Mouse (Mus musculus) retina, postnatal 7 days (tissue): ENCODE results near the gene Prpf39.

Experiments
- DNase-seq: peaks from one replicate; pipeline ENCODE4 v3.0.0-alpha.2; 2012; ENCODE audit warnings: low read depth, low spot score

Prpf39 gene

DNA sequence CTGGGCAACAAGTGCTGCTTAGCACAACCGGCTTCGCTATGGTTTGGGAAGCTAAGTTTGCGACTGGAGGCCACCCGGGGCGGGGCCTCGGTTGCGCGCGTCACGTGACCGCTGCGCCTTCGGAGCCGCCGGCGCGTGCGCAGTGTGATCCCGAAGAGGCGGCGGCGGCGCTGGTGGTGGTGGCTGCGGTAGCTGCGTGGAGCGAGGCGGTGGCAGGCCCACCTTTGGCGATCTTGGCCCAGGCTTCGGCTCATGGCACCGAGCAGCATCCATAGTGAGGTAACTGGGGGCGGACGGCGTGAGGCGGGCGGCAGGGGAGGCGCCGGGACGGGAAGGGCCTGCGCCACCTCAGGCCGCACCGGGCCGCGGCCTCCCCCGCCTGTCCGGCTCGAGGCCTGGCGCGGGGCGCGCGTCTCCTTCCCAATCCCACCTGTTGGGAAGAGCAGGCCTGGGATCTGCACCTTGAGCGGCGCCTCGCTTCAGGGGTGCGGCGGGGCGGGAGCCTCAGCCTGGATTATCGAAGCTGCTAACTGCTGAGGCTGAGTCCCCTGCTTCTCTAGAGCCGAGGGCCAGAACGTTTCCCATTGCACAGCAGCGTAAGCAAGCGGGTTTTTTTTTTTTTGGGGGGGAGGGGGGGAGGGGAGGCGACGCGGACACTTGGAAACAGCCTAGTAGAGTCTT is at the start of gene Prpf39:
TSS of gene Prpf39 (plus strand) at position 144 of the 681 bp plus-strand sequence.
- peak; percentile 73 for DNase-seq

DNA sequence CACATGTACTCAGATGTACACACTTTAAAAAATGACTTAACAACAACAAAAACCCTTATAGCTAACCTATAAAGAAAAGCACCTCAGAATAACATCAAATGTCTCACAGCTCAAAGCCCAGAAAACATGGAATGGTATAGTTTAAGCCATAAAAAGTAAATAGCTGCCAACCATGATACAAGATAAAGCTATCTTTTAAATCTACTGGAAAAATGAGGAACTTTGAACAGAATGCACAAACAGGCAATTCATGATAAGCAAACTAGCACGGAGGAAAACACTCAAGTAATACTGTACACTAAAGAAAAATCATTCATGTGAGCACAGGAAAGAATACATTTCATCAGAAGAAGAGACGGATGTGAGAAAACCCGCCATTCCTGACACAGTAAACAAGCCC is 28.4 kb upstream of the Prpf39 start:
- no peak for DNase-seq

DNA sequence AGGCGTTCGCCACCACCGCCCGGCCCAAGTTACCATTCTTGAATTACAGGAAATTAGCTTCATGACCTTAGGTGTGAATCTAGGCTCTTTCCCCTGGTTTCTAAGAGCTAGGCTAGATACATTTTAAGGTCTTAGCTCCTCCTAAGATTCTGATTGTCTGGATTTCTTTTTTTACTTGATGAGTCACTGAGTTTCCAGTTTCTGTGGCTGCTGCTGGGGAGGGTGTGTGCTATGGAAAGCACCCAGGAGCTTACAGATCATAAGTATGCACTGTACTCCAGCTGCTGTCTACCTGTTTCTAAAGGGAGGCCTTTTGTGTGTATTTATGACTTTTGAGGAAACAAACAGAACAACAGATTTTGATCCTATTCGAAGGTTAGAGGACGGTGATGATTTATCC is 13.3 kb upstream of the Prpf39 start:
- no peak for DNase-seq

DNA sequence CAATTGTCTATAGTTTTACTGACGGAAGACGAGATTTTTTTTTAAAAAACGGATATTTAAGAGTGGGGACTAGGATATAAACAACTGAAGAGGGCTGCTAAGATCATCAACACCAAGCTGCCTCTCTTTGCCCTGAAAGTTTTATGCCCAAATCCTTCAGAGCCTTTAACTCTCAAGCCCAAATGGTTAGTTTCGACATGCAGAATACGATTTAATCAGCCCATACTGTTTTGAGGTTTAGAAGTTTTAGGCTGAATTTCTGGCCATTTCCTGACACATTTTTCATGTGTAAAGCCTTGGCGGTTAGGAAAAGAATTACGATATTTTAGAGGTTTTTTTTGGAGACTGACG is 319 bp upstream of the Prpf39 start:
- DNase-seq = no peak

DNA sequence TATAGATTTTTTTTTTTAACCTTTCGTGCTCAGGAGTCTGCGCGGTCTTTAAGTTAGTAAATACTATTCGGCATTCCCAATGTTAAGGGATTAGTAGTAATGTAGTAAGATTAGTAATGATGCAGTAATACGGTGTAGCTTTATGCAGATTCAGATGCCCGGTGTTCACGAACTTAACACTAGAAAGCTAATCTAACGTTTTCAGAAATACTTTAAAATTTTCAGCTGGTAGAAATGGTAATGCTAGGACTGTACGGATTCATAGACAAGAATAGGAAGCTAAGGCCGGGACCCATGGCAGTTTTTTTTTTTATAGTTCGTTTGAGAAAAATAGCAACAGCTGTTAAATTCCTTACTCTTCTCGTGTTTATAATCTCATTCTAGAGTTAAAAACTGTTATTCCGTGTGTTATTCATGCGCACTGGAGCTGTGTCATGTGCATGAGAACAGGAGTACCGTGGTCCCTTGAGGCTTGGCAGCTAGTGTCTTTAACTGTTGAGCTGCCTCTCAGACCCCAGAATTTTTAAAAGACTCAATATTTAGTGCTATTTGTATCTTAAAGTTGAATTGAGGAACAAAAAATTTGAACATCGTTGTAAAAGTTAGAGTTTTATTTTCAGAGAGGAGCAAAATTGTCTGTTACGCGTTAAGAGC is 886 bp downstream of the Prpf39 start:
- peak; percentile 16 for DNase-seq

DNA sequence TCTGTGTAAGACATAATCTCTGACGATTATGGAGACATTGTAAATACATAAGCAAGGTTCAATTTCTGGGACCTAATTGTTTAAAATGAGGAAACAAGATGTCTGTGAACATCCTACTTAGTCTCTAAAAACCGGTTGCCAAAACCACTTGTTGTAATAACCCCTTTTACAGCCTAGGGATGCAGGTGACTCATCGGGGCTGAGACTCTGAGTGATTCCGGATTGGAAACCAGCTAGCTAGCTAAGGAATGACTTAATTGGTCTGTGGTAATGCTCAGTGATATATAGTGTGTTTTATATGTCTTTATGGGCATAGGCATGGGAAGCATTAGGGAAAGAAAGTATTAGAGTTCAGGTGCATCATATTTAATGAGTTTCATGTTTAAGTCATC is 1.4 kb downstream of the Prpf39 start:
- no peak for DNase-seq

DNA sequence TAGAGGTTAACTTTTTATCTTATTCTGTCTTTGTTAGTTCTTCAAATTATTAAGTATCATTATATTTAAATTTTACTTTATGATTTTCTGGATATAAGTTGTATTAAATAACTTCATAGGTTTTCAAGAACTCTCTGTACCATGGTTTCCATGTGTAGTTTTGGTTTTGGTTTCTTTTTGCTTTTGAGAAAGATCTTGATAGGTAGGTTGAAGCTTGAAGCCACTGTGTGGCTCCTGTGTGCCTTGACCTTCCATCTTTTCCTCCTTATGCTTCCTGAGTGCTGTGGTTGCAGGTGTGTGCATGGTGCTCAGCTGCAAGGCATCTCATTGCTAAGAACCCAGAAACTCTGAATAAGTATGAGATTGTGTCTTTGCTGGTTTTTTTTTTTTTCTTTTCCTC is 12.7 kb downstream of the Prpf39 start:
- DNase-seq = no peak

DNA sequence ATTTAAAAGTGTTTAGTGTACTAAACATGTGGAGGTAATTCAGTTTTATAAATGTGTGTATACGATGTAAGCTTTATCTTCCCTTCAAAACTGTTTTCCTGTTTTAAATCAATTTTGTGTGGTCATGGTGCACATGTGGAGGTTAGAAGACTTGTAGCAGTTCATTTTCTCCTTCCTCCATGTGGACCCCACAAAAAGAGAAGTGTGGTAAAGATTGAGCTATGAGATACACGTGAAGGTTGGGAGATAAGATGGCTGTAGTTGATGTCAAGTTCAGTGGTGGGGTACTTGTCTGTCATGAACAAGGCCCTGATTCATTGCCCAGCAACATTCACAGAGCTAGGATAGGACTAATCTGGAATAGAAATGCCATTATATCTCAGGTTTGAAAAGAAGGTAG is 22.1 kb downstream of the Prpf39 start:
- DNase-seq = no peak

DNA sequence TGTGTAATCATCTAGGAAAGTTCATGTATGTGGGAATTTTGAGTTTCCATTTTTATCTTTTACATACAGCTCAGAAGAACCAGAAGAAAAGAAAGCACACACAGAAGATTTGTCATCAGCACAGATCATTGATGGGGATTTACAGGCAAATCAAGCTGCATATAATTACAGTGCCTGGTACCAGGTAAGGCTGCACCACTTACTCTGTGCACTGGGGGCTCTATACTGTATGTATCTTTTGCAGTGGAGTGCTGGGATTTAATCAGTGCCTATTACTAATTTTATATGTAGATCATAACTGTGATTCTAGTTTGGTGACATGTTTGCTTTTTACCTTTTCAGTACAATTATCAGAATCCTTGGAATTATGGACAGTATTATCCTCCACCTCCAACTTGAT is 24.9 kb downstream of the Prpf39 start:
- no peak for DNase-seq

DNA sequence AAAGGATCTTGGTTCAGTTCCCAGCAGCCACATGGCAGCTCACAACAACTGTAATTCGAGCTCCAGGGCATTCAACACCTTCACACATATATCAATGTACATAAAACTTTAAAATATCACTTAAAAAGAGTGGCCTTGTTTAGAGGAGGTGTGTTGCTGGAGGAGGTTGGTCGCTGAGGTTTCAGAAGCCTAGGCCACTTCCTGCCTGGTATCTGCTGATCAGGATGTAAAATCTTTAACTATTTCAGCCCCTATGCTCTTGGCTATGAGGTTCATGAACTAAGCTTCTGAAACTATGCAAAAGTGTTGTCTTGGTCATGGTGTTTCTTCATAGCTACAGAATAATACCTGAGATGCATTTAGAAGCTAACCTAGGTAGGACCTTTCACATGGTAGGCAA is 29.1 kb downstream of the Prpf39 start:
- no peak for DNase-seq

DNA sequence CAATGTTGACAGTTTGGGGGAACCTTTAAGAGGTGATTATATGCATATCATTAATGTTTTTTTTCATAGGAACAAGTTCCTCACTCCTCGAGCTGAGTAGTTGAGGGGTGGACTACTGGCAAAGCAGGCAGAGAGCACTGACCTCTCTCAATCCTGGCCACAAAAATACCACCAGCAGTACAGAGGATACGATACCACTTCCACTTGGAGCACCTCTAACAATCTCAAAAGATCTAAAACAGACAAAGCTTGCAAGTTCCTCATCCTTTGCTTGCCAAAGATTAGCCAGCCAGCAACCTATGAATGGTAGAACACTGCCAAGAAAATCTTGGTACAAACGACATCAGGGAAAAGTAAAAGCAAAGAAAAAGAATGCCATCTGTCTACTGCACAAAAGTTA is 30.1 kb downstream of the Prpf39 start:
- no peak for DNase-seq

DNA sequence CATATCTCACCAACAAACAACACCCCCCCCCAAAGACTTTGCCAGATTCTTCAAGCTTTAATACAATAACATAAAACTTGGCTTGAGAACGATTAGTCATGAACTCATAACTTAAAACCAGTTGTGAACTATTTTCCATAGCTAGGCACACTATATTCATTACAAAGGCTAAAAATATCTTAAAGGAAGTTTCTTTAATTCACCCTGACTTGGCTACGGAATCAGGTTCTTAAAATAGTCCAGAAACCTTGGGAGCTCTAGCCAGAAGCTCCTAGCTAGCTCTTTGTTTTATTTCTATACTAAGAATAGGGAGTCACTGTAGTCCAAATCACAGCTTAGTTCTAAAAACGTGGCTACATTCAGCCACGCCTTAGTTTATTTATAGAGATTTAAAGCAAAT is 32.3 kb downstream of the Prpf39 start:
- DNase-seq = no peak

DNA sequence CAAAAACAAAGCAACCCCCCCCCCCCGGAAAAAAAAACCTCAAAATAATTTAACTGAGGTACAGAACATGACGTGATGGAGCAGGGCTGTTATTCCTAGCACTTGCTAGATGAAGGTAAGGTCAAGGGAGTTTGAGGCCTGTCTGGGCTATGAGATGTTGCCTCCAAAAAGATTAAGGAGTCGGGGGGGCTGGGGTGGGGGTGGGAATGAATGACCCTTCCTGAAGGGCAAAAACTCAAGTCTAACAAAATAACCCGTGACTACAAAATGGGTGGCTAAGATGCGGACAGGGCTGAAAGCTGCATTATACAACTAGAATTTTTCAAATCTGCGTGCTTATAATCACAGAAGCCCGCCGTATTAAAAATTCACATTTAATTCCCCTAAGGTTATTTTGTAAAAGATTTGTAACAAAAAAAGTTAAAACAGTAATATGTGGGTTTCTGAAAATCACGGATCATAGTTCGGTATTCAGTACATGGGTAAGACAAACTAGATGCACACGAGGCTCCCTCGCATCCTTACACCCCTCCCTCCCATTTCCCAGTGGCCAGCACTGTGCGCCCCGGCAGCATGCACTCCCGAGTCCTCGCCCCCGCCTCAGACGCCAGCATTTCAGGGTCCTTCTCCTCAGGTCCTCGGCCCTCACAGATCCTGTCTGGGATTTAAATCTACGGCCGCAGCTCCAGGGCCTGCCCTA is 36.9 kb downstream of the Prpf39 start:
- DNase-seq = no peak

DNA sequence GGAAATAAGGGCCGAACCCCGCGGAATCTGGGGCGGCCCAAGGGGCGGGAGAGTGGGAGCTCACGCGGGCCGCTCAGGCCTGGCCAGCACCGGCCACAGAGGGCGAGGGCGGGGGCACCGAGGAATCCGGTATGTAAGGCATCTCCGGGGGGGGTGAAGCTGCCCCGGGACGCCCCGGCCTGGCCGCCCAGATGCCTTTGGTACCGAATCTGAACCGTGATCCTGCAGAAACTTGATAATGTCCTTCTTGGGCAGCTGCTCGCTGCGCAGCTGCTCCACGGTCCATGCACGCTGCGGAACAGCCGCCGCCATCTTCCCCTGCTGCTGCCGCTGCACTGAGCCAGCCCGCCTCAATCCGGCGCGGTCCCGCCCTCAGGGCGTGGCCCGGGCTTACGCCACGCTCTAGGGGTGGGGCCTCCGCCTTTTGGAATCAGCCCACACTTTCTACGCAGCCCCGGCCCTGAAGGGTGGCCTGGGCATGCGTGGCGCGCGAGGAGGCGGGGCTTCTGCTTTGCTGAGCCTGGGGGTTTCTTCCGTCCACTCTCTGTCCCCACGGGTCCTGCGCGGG is 37.6 kb downstream of the Prpf39 start, which contains the start of gene Fkbp3:
TSS of gene Fkbp3 (minus strand) at position 397 of the 568 bp plus-strand sequence.
- DNase-seq = peak; percentile 97

DNA sequence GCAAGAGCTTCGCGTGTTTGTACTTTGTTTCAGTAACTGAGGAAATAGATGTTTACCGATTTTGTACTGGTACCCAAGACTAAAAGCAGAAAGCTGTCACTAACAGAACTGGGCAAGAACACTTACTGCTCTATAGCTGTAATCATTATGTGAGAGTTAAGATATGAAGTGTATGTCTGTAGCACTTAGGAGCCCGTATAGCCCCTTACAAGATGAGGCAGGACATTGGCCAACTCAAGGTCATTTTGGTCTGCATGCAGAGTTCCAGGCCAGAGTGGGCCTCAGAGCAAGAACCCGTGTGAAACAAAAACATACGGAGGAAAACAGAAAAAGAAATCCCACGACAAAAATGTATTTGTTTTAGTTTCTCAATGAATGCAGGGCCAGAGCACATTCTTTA is 38.5 kb downstream of the Prpf39 start:
- no peak for DNase-seq

DNA sequence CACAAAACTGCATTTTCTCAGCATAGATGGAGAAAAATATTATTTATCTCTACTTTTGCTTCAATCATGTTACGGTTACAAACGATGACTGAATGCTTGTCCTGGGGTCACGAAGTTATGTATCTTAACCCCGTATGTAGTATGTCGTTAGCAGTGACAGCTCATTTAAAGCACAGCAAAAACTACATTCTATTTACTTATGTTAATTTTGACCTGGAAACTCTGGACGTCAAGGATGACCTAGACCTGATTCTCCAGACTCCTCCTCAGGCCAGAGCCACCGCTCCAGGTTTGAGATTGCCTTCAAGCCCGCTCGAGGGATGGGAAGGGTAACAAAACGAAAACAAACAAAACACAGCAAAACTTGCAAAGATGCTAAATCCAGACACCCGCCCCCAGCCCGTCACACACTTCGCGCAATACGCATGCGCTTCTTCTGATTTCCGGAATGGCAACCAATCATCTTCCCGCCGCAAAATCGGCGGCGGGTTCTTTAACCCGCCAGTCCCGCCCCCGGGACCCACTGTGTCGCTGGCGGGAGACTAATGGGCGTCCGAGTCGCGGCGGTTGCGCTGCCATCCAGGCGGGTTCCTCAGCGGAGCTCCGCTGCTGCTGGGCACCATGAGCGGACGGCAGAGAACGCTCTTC is 39.1 kb downstream of the Prpf39 start, which contains the start of gene Fancm:
TSS of gene Fancm (plus strand) at position 519 of the 648 bp plus-strand sequence.
- peak; percentile 89 for DNase-seq

DNA sequence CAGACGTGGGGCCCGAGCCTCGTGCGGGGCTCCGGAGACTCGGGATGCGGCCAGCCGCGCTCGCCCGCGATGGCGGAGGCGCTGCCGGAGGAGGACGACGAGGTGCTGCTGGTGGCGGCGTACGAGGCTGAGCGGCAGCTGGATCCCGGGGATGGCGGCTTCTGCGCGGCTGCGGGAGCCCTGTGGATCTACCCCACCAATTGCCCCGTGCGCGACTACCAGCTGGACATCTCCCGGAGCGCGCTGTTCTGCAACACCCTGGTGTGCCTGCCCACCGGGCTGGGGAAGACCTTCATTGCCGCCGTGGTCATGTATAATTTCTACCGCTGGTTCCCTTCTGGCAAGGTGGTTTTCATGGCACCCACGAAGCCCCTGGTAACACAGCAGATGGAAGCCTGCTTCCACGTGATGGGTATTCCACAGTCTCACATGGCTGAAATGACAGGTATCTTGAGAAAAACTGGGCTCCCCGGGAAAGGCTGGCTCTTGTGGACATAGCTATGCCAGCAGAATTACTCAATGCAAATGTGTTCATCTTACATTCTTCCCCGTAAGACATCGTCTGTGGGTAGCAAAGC is 39.7 kb downstream of the Prpf39 start:
- DNase-seq = peak; percentile 4

DNA sequence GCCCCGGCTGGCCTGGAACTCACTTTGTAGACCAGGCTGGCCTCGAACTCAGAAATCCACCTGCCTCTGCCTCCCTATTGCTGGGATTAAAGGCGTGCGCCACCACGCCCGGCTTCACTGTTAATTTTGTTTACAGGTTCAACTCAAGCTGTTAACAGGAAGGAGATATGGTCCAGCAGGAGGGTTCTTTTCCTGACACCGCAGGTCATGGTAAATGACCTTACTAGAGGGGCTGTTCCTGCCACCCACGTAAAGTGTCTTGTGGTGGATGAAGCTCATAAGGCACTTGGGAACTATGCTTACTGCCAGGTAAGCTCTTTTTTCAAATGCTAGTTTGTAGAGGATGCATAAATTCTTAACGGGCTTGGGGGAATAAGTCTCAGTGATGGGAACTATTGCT is 40.8 kb downstream of the Prpf39 start:
- no peak for DNase-seq

DNA sequence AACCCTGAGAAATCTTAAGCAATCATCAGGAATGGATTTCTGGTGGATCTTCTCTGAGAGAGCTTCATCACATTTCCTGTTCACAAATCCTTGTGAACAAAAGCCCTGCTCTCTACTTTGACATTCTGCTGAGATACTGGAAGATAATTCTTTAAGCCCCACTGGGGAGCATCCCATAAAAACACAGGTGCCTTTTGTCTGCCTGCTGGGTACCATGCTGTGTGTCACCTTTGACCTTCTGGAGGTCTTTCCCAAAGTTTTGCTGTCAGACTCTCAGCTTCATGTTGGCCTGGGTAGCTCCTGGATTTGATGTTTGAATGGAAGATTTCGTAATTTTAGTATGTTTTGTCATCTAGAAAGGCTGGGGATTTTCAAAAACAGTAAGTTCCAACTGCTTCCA is 72.6 kb downstream of the Prpf39 start:
- no peak for DNase-seq

DNA sequence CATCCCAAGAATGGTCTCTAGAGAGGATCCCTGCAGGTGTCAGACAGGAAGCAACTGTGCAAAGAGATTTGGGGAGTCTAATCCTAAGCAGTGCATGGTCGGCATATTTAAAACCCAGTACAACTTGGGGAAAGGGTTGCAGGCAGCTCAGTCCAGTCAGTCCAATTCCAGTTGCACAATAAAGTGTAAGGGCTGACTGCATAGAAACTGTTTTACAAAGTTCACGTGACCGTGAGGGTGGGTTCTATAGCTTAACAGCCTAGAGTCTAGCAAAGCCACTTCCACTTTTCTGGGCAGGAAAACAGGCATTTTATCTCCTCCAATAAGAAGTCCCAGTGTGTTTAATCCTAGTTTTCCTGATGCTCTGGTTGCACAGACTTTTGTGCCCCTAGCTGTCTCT is 75.4 kb downstream of the Prpf39 start:
- no peak for DNase-seq

DNA sequence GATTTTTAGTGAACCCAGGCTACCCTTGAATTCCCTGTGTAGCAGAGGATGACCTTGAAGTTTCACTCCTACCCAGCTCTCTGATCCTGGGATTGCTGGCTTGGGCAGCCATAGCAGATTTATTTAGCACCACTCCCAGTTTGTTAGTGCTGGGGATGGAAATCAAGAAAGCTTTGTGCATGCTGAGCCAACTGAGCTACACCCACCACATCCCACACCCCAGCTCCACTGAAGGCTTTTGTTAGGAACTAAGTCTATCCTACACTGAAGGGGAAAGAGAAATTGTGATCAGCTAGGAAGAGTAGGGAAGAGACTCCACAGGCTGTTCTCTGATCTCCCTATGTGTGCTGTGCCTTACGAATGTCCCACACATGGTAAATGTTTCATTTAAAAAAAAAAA is 76.7 kb downstream of the Prpf39 start:
- DNase-seq = no peak
